Mouse (Mus musculus): ENCODE measurements around the gene Wwox.

Wwox gene

DNA sequence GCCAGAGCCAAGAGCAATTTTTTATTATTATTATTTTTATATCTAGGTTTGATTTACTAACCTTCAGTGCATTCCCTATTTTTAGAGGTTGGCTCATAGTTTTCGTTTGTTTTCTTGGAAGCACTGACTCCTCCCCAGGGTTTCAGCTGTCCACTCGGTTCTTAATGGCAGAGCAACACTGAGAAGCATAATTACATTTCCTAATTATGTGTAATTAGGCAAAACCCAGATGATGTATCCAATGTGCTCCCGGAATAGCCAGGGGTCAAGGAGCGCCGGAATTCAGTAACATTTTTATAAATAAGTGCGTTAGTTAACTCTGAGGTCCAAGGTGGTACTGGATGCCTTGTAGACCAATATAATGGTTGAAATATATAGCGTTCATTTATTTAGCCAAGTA lies 586.7 kb downstream of the Wwox start:
- DNase-seq (ENCODE audit: low spot score), result no peak

DNA sequence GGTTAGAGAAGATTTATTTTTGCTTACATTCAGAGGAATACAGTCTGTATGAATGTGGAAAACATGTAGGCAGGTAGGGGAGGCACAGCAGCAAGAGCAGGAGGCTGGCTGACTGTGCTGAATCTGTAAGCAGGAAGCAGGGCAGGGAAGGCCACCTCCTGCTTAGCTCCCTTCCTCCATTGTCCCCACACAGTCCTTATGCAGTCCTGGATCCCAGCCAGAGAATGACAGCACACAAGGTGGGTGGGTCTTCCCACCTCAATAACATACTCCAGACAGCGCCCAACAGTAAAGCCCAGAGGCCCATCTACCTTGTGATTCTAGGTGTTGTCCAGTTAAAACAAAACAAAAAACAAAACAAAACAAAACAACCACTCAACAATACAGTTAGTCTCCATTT lies 593.7 kb downstream of the Wwox start:
- DNase-seq (ENCODE audit: low spot score), result no peak

DNA sequence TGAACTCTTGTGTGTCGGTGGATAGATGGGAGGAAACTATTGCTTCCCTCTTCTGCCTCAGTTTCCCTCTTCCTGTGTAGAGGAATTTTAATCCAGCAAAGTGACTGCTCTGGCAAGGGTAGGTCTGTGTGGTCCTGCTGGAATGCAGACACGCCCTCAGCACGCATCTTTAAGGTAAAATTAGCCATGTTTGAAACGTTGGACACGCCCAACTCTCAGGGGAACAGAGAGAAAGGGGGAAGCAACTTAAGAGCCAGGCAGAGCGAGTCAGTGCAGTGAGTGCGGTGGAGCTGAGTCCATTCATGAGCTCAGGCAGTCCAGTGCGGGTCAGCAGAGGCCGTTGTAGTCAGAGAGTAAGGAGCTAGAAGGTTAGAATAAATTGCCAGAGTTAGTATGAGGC lies 596.6 kb downstream of the Wwox start:
- DNase-seq (ENCODE audit: low spot score), result no peak

DNA sequence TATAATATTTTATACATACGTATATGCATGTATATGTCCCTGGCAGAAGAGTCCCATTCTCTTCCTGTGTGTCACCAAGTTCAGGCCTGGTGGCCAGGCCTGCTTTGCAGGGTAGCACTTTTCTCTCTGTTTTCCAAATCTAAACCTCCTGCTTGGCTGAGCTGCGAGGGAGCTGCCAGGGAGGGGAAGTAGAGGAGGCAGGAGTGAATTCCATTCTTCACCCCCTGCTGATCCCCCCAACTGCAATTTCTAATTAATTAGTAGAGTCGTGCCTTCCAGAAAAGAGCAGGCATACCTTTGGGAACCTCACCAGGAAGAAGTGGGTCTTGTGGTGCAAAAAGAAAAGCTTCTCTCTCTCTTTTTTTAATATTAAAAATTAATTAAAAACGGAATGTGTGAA lies 599.0 kb downstream of the Wwox start:
- no peak for DNase-seq (ENCODE audit: low spot score)

DNA sequence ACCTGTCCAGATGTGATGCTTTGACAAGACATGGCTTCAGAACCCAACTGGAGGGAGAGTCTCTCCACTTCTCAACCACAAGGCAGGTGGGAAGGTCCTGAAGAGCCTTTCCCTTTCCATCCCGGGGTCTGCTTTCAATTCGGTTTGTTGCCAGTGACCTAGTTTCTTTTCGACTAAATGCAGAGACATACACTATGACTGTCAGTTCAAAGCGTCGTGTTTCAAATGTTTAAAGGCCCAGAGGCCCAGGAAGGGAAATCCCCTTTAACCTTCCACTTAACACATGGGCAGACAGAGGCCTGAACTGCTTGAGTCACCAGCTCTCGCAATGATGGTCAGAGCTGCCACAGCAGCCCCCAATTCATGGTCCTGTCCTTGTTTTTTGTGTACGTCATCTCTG lies 606.3 kb downstream of the Wwox start:
- no peak for DNase-seq (ENCODE audit: low spot score)

DNA sequence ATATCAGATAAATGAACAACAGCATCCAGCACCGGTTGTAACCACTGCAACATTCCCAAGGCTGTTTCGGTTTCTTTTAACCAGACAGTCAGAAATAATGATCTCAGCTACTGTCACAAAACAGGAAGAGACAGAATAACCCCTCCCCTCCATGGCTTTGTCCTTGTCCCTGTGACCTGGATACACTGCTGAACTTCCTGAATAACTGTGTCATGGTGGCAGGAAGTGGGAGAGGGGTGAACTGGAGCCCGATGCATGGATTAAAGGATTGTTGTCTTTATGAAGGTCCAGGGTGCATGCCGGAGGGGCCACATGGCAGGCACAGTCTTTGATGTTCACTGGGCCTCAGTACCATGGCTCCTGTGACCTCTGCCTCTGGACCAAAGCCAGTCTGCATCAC lies 607.0 kb downstream of the Wwox start:
- no peak for DNase-seq (ENCODE audit: low spot score)

DNA sequence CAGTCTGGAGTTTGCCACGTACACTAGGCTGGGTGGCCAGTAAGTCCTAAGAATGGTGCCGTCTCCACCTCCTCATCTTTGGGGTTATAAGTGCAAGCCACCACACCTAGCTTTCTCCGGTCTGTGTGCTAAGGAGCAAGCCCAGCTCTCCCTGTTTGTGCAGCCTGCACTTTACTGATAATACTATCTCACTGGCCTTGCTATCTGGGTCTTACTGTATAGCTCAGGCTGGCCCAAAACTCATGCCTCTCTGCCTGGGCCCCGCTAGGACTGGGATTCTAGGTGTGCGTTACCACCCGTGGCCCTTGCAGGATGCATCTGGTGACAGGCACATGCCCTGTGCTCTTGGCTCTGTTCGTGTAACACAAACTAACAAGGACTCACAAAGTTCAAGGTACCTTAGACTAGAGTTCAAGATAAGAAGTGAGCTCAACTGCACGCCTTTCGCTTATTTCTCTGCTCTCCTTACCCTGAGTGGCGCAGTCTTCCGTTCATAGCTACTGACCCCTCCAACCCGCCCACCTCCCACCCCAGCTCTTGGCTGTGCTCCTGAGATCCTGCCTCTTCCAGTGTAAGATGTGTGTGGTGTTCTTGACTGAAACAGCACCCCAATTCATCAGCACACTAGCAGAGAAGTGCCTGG lies 618.9 kb downstream of the Wwox start:
- no peak for DNase-seq (ENCODE audit: low spot score)

DNA sequence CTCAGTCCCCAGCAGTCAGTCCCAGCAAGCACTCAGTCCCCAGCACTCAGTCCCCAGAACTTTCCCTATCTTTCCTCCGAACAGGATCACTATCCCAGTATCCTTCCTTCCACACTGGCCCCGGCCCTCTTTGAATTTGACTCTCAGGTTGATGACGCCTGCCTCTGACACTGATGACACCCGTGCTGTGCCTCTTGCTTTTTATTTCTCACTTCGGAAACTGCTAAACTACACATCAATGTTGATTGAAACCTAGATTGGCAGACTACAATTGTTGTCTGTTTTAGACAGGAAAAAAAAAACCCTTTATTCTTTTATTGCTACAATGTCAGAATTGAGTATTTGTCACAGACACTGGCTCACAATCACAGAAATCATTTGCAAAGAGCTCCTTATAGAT lies 624.2 kb downstream of the Wwox start:
- DNase-seq (ENCODE audit: low spot score), result no peak

DNA sequence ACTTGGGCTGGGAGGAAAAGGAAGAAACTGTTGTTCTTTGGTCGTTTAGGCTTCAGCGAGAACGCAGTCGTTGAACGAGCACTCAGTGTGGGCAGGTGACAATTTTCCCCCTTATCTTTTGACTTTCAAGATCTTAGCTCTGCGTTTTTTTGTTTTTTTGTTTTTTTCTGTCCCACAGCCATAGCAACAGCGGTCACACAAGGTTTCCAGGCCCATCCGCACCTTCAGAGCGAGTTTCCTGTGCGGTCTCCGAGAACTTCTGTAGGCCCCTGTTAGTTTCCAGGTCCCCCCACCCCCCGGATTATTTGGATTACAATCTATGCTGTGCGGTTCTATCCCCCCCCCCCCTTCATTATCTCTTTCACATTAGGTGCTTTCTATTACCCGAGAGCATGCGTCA lies 625.2 kb downstream of the Wwox start:
- no peak for DNase-seq (ENCODE audit: low spot score)

DNA sequence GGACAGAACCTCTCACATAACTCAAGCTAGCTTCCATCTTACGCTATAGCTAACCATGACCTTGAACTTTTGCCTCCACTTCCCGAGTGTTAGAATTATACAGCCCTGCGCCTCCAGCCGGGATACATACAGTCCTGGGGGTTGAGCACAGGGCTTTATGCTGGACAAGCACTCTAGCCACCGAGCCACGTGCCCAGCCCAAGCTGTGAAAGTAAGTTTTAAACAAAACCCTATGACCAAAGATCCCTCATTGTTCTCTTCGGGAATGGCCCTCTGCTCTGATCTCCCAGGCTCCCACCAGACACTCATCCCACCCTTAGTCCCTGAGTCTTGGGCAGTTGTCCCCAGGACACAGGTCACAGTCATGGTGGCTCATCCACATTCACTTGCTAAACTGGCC lies 625.9 kb downstream of the Wwox start:
- DNase-seq (ENCODE audit: low spot score), result no peak

DNA sequence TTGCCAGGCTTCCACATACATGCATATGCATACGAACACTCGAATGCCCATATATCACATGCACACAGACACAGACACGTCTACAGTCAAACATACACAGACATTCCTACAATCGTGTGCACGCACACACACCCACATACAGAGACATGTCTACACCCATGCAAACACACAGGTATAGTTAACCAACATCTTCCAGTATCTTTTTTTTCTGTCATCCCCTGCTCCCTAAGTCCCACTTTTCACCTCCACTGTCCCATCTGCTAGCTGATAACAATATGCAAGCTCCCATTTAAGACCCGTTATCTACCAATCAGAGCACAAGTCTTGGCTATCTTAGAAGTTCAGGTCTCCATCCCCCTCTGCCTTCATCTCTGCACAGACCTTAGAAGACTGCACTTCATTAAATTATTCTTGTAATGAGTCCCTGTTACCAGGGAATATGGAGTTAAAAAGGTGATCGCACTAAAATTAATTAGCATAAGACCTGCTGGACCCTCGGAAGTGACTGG lies 627.1 kb downstream of the Wwox start:
- no peak for DNase-seq (ENCODE audit: low spot score)

DNA sequence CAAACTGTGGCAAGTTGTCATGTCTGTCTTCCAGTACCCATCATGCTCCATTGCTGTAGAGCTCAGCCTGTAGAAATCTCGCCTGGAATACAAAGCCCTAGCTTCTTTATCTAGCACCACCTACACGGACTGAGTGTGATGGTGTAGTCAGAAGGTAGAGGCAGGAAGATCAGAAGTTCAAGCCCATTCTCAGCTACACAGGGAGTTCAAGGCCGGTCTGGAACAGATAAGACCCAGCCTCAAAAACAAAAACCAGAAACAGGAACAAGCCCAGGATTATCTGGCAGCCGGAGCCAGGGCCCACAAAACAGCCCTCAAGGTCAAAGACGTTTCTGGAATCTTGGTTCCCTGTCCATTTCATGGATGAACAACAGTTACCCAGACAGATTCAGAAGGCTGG lies 629.3 kb downstream of the Wwox start:
- peak; percentile 43 for DNase-seq (ENCODE audit: low spot score)

DNA sequence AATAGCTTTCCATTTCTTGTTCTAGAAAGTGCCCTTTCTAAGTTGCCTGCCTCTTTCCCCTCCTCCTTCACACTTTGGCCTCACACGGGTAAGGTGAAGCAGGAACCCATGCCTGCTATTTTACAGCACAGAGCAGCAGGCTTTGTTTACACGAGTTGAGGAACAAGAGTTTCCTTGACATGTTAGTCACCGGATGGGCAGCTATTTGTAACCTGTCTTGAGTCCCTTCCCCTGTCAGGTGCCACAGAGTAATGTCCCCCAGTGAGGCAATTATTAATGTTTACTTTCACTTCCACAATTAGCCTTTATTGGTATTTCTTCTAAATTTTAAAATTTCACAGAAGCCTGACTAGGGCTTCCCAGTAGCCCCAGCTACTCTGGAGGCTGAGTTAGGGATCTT lies 630.8 kb downstream of the Wwox start:
- no peak for DNase-seq (ENCODE audit: low spot score)

DNA sequence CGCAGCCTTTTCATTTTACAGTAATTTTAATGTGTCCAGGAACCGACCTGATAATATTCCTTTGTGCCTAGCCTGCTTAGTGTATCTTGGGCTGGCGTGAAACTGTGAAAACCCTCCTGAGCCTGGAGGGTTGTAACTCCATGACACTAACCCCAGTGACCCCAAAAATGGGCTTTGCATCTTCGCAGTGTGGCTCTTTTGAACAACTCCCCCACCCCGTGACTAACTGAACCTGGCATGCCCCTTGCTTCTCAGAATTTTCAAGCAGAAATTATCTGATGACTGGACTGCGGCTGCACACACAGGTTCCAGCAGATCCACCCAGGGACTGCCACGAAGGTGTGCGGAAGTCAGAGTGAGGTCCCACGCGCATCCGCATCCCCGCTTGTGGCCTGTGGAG lies 631.8 kb downstream of the Wwox start:
- no peak for DNase-seq (ENCODE audit: low spot score)

DNA sequence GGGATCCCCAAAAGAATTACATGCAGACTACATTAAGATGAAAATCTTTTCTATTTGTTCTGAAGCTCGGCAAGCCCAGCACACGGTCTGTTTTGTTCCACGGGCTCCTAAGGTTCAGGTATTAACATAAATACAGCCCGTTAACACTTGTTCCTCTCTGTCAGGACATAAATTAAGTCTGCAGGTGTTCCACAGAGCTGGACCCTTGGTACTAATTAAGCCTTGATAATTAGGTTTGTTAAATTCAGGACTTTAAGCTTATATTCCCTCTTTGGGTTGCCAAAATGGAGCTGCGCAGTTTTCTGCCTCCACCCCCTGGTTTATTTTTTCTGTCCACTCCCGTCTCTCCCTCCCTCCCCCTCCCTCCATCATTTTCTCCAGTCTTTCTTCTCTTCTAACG lies 638.8 kb downstream of the Wwox start:
- no peak for DNase-seq (ENCODE audit: low spot score)

DNA sequence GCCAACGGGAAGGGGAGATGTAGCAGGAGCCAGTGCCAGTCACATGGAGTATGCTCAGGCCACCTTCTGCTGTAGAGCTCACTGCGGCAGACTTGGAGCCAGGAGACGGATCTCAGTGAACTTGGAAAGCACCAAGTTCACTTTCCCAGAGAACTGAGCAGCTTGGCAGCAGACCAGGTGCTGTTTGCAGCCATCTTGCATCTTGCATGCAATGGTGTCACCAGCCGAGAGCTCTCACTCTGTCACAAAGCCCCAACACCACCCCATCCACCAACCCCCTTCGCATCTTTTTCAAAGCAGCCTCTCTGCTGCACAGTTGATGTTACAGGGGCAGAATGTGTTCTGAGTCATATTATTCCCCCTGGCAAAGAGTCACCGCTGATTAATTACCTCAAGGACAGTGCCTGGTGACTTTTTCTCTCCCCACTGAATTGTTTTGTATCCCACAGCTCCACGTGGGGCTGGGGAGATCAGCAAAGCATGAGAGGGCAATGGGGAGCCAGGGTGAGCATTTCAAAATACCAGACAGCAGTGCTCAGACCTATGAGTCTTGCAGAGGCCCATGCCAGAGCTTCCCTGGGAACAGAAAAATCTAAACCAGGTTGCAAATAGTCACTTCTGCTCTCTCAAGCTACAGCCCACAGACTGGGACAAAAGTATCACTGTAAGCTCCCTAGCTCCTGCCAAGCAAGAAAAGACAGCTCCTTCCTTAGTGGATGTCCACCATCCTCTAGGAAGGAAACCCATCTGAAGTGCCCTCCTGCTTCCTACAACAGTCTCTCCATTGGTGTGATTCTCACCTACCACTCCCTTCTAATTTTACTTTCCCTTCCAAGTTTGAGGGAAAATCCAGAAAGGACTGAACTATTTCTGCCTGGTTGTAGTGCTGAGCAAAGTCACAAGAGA lies 642.1 kb downstream of the Wwox start:
- peak; percentile 34 for DNase-seq (ENCODE audit: low spot score)

DNA sequence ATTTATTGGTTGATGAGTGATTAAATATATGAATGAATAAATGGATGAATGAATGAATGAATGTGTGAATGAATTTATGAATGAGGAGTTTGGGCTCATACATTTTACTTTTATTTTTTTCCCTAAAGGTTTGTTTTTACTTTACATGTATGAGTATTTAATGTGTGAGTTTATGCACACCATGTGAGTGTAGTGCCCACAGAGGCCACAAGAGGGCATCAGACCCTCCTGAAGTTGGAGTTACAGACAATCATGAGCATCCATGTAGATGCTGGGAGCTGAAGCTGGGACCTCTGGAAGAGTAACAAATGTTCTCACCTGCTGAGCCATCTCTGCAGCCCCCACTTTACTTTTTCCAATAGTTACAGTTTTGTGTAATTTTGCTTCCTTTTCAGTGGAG lies 648.7 kb downstream of the Wwox start:
- no peak for DNase-seq (ENCODE audit: low spot score)

DNA sequence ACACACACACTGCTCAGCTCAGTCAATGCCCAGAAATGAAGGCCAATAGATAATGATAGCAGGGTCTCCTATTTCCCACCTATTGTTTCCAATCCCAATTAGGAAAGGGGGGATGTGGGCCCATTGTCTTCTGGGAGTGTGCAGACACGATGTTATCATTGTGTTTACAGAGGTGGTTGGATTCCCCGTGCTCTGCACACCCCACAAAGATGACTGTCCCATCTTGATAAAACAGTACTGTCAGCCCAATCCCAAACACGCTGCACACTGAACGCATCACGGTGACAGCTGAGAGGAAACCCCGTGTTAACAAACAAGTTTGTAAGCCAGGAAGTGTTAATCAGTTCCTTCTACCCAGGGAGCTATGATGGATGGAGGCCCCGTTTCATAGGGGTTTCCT lies 650.3 kb downstream of the Wwox start:
- no peak for DNase-seq (ENCODE audit: low spot score)

DNA sequence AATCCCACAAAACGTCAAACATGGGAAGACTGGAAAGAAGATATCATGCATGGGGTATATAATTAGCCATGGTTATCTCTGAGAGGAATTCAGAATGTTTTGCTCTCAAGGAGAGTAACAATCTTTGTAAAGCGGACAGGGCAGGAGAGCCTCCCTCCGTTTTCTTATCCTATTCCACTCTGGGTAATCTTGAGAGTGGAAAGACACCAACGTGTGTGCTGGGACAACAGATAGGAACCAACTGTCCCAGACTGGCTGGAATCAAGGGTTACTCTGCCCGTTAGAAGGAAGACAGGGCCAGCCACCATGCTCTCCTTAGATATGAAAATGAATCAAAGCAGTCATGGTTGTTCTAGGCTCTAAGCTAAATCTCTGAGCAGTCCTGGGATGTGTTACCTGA lies 650.7 kb downstream of the Wwox start:
- DNase-seq (ENCODE audit: low spot score), result no peak

DNA sequence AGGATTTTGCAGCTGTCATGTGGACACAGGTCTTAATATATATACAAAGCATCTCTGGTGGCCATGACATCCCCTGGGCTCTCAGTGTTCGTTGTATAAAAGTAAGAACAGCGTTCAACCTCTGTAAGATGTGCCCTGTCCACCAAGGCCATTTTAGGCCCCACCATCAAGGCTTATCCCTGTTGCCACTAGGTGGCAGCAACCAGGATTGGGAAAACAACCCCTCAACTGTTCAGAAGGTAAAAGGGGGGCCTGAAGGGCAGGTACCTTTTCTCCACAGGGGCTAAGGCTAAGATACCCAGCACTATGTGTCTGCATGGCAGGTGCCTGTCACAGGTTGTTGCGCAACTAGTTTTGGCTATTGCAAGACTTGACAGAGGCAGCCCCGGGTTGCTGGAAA lies 656.1 kb downstream of the Wwox start:
- DNase-seq (ENCODE audit: low spot score), result no peak

DNA sequence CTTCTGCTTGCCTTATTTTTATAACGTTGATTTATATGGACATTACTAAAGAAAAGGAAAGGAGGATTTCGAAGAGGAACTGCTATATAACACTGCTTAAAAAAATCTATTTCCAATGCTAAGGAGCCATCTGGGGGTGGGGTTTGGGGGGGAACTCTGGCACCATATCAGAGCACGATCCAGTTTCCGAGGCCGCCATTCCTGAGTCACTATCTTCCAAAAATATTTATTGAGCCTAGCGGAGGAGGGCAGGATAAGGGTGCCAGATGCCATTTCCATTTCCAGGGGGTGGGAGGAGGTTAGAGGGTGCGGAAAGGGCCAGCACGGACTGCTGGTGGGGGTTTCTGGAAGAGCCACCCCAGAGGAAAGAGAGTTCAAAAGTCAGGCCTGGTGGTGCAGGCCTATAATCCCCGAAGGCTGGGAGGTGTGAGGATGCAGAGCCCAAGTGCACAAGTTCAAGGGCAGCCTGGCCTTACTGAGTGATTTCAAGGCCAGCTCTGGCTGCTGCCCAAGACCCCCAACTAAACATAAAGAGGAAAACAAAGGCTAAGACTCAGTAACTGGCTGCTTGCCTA lies 658.6 kb downstream of the Wwox start:
- DNase-seq (ENCODE audit: low spot score), result peak; percentile 47

DNA sequence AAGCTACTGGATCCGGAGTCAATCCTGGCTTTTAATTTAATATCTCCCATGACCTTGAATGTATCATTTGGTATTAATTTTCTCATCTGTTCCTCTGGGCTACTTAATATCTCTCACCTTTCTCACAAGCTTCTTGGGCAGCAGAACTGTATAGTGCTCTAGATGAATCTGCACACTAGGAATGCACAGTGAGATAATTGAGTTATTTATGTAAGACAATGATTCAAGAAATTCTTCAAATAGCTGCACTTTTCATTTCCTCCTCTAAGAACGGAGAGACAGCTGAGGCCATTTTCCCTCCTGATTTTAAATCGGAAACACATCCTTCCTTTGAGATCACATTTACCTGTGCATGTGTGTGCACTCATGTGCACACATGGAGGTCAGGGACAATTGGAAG lies 669.9 kb downstream of the Wwox start:
- DNase-seq (ENCODE audit: low spot score), result no peak

DNA sequence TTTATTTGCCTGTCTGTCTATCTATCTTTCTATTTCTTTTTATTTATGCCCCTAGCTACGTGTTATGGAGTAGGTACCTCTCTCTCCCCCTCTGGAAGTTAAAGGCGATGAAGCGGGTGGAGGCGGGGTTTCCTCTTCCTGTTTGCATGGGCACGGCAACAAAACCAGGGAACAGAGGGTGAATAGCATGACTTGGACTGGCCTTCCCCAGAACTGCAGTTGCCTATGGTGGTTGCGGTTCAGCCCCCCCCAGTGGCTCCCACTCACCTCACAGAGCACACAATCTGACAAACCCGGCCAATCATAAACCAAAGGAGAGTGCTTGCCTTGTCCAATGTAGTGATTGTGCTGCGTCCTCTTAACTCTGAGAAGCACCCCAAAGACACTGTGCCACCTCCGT lies 671.0 kb downstream of the Wwox start:
- no peak for DNase-seq (ENCODE audit: low spot score)

Data from ovary, adult 18-20 months (tissue).